Mouse (Mus musculus): ENCODE data around the gene Shld1. TPM values are rescaled to one million over a fixed set of nuclear protein-coding genes. Genes with fewer than 3 reads are reported as not detected.

Gene Shld1
- 12.9 to 15.2 TPM (median 13.1 TPM) in 4 replicates for total RNA-seq (2023)

GRCm38 (mm10) chr2:132686756-132687737 lies at the start of gene Shld1:
Shld1 (plus strand) TSS chr2:132686931.

GRCm38 (mm10) chr2:132780978-132781377 lies 94.2 kb downstream of the Shld1 start, which contains the start of gene Chgb:
Chgb (plus strand) TSS chr2:132781278.

Other genes starting within 250 kb of the Shld1 start
- gene Gpcpd1, start 99.2 kb upstream of the Shld1 start, total RNA-seq (2023) = 117 to 138 TPM (median 130 TPM) in 4 replicates
- gene Chgb, start 94.3 kb downstream of the Shld1 start, total RNA-seq (2023) = 0.20 TPM in 1 of 4 replicates, not detected in the others
- gene Trmt6, start 129.1 kb downstream of the Shld1 start, total RNA-seq (2023) = 38.5 to 43.6 TPM (median 42.8 TPM) in 4 replicates
- gene Mcm8, start 129.2 kb downstream of the Shld1 start, total RNA-seq (2023) = 4.9 to 9.0 TPM (median 6.9 TPM) in 4 replicates
- gene Crls1, start 159.7 kb downstream of the Shld1 start, total RNA-seq (2023) = 8.0 to 11.7 TPM (median 9.8 TPM) in 4 replicates
- gene Lrrn4, start 194.0 kb downstream of the Shld1 start, total RNA-seq (2023) = 0.20 to 0.47 TPM (median 0.23 TPM) in 4 replicates

Data from B cell, adult 62 days (primary cell).